Mouse (Mus musculus) C2C12 (cell line): Measurements from ENCODE around the gene Art1. TPM values are rescaled to one million over a fixed set of nuclear protein-coding genes. Genes with fewer than 3 reads are reported as not detected.

Source experiments
- H3K27me3 ChIP-seq: one replicate; pipeline ENCODE4 v1.6.1; 2011; ENCODE audit not compliant: control insufficient read depth, insufficient read depth, insufficient read length
- H3K36me3 ChIP-seq: one replicate; pipeline ENCODE4 v1.6.1; 2011; ENCODE audit not compliant: control insufficient read depth, insufficient read depth
- H3K4me3 ChIP-seq: one replicate; pipeline ENCODE4 v1.5.1; 2011; ENCODE audit warnings: mild to moderate bottlenecking, control low read depth; ENCODE audit not compliant: poor library complexity, insufficient read depth, severe bottlenecking
- H3K79me2 ChIP-seq: one replicate; pipeline ENCODE4 v1.6.1; 2011; ENCODE audit not compliant: control insufficient read depth, insufficient read depth
- H3K79me3 ChIP-seq: one replicate; pipeline ENCODE4 v1.6.1; 2011; ENCODE audit warnings: low read depth, control low read depth
- H3ac ChIP-seq: one replicate; pipeline ENCODE3; 2011; ENCODE audit warnings: low read depth; ENCODE audit not compliant: control insufficient read depth, insufficient read length
- CEBPB ChIP-seq: IDR thresholded peaks from one replicate; pipeline ENCODE4 v1.6.1; 2011; ENCODE audit warnings: low read depth, mild to moderate bottlenecking, control low read depth, moderate library complexity
- CTCF ChIP-seq: IDR thresholded peaks from one replicate; pipeline ENCODE4 v1.5.1; 2011; ENCODE audit not compliant: control insufficient read depth, insufficient read depth, insufficient read length
- FOSL1 ChIP-seq: IDR thresholded peaks from one replicate; pipeline ENCODE4 v1.8.0; 2011; ENCODE audit warnings: mild to moderate bottlenecking, low read length; ENCODE audit not compliant: poor library complexity, insufficient read depth, severe bottlenecking
- MAX ChIP-seq: IDR thresholded peaks from one replicate; pipeline ENCODE4 v1.6.1; 2011; ENCODE audit warnings: mild to moderate bottlenecking, control low read depth
- MYOD1 ChIP-seq: IDR thresholded peaks from one replicate; pipeline ENCODE4 v1.6.1; 2011; ENCODE audit warnings: low read depth; ENCODE audit not compliant: control insufficient read depth, insufficient read length
- MYOG ChIP-seq: IDR thresholded peaks from one replicate; pipeline ENCODE4 v1.6.1; 2011; ENCODE audit not compliant: control insufficient read depth, insufficient read length; ENCODE audit errors: extremely low read depth
- USF1 ChIP-seq: IDR thresholded peaks from one replicate; pipeline ENCODE4 v1.6.1; 2011; ENCODE audit warnings: low read depth, mild to moderate bottlenecking, control low read depth, moderate library complexity
- polyA plus RNA-seq: library from polyadenylated mRNA; unstranded; fragments of >200 nt; fragmentation: generic; extraction: Trizol; gene quantifications from one replicate; pipeline ENCODE4 v1.2.1, GENCODE M21; 2012; ENCODE audit warnings: missing spikeins

Art1 gene
- polyA plus RNA-seq, 1 experiment, result 0.05 TPM

- H3ac ChIP-seq, result no peak overlapping the region
- peaks cover 25% of the 10 kb centered on the region for H3K36me3 ChIP-seq
- no peaks in the 10 kb centered on the region for H3K27me3 ChIP-seq
- H3K79me2 ChIP-seq, result no peaks in the 10 kb centered on the region
- no peaks in the 10 kb centered on the region for H3K79me3 ChIP-seq
- H3K4me3 ChIP-seq, result no peak overlapping the region
- no peak for TF ChIP-seq CTCF
- no peak for TF ChIP-seq USF1
- TF ChIP-seq CEBPB, result no peak
- no peak for TF ChIP-seq MAX
- no peak for TF ChIP-seq MYOD1
- TF ChIP-seq FOSL1, result no peak
- TF ChIP-seq MYOG, result no peak
Observed at GRCm38 (mm10) chr7:102084041-102084696, 17.4 kb upstream of the Art1 start.

- Histone ChIP-seq H3K4me3 (no peak overlapping the region), H3K27me3 (no peaks in the 10 kb centered on the region), H3K36me3 (peaks cover 5% of the 10 kb centered on the region), H3K79me2 (no peaks in the 10 kb centered on the region), H3ac (no peak overlapping the region), H3K79me3 (no peaks in the 10 kb centered on the region)
- TF ChIP-seq MYOD1, result no peak
- TF ChIP-seq MYOG, result no peak
- TF ChIP-seq CEBPB, result no peak
- no peak for TF ChIP-seq USF1
- TF ChIP-seq MAX, result no peak
- TF ChIP-seq FOSL1, result no peak
- no peak for TF ChIP-seq CTCF
Observed at GRCm38 (mm10) chr7:102087336-102087735, 14.2 kb upstream of the Art1 start.

GRCm38 (mm10) chr7:102099760-102100661 is 1.5 kb upstream of the Art1 start:
- Histone ChIP-seq H3K4me3 (no peak overlapping the region), H3K79me3 (no peaks in the 10 kb centered on the region), H3ac (no peak overlapping the region), H3K36me3 (no peaks in the 10 kb centered on the region), H3K27me3 (no peaks in the 10 kb centered on the region), H3K79me2 (no peaks in the 10 kb centered on the region)
- TF ChIP-seq MAX (no peak), USF1 (no peak), CEBPB (no peak), MYOG (no peak), MYOD1 (no peak), CTCF (no peak), FOSL1 (no peak)

- H3K27me3 ChIP-seq, result no peaks in the 10 kb centered on the region
- no peak overlapping the region for H3ac ChIP-seq
- TF ChIP-seq MYOD1, result no peak
- TF ChIP-seq USF1, result no peak
- TF ChIP-seq CEBPB, result no peak
- no peak for TF ChIP-seq MYOG
- no peak for TF ChIP-seq FOSL1
- TF ChIP-seq CTCF, result no peak
- no peak for TF ChIP-seq MAX
- no peaks in the 10 kb centered on the region for H3K36me3 ChIP-seq
- no peaks in the 10 kb centered on the region for H3K79me3 ChIP-seq
- no peak overlapping the region for H3K4me3 ChIP-seq
- H3K79me2 ChIP-seq, result no peaks in the 10 kb centered on the region
Observed at GRCm38 (mm10) chr7:102100868-102101267, 675 bp upstream of the Art1 start.

- Histone ChIP-seq H3K79me3 (no peaks in the 10 kb centered on the region), H3ac (no peak overlapping the region), H3K27me3 (peaks cover 10% of the 10 kb centered on the region), H3K4me3 (no peak overlapping the region), H3K79me2 (no peaks in the 10 kb centered on the region), H3K36me3 (no peaks in the 10 kb centered on the region)
- TF ChIP-seq USF1 (no peak), MAX (no peak), FOSL1 (no peak), MYOG (no peak), CEBPB (no peak), MYOD1 (no peak), CTCF (no peak)
Observed at GRCm38 (mm10) chr7:102102241-102102640, 698 bp downstream of the Art1 start.
